Mouse (Mus musculus) stomach, embryonic 16.5 days (tissue): ENCODE results near the gene Alg10b. TPM values are rescaled to one million over a fixed set of nuclear protein-coding genes. Genes with fewer than 3 reads are reported as not detected.

Experiments
- ATAC-seq: fragments of 200-750 bp; cut with Nextera tagmentation; 2 replicates; pipeline ENCODE4 v1.8.0; 2017; ENCODE audit warnings: moderate number of reproducible peaks, moderate TSS enrichment; ENCODE audit not compliant: insufficient read depth, low FRiP score
- H3K27ac ChIP-seq: fragments of 300-500 bp; sonication (generic); 2 replicates; pipeline ENCODE4 v1.5.1; 2014; ENCODE audit warnings: low read length
- H3K27me3 ChIP-seq: fragments of 300-500 bp; sonication (generic); 2 replicates; pipeline ENCODE4 v1.6.1; 2014; ENCODE audit warnings: low read length, control low read depth, mixed read lengths; ENCODE audit not compliant: control insufficient read depth, insufficient read depth
- H3K36me3 ChIP-seq: fragments of 300-500 bp; sonication (generic); 2 replicates; pipeline ENCODE4 v1.6.1; 2014; ENCODE audit warnings: low read length; ENCODE audit not compliant: control insufficient read depth, insufficient read depth
- H3K4me1 ChIP-seq: fragments of 300-500 bp; sonication (generic); 2 replicates; pipeline ENCODE4 v1.6.1; 2014; ENCODE audit warnings: low read length, control low read depth, mixed read lengths; ENCODE audit not compliant: control insufficient read depth, insufficient read depth
- H3K4me2 ChIP-seq: fragments of 300-500 bp; sonication (generic); 2 replicates; pipeline ENCODE4 v1.6.1; 2014; ENCODE audit warnings: low read depth, low read length, mixed read lengths
- H3K4me3 ChIP-seq: fragments of 300-500 bp; sonication (generic); replicated peaks from 2 replicates; pipeline ENCODE4 v1.5.1; 2014; ENCODE audit warnings: mild to moderate bottlenecking, low read length
- H3K9ac ChIP-seq: fragments of 300-500 bp; sonication (generic); 2 replicates; pipeline ENCODE4 v1.6.1; 2014; ENCODE audit warnings: low read length
- H3K9me3 ChIP-seq: fragments of 300-500 bp; sonication (generic); replicated peaks from 2 replicates; pipeline ENCODE4 v1.6.1; 2016; ENCODE audit warnings: low read length, control low read depth; ENCODE audit not compliant: control insufficient read depth
- WGBS: fragments of 180-500 bp; shearing (Covaris S2); extraction: QIAGEN DNeasy Blood & Tissue Kit; methylation state at CpG from one replicate; pipeline ENCODE4 v1.1.7; 2014; 5-methylcytosine and 5-hydroxymethylcytosine counted together
- microRNA-seq: library from miRNA; unstranded; fragments of <30 nt; microRNA quantifications from one replicate; pipeline ENCODE4, GENCODE M21; 2016
- polyA plus RNA-seq: library from polyadenylated mRNA; unstranded; fragments of >200 nt; fragmentation: Nextera tagmentation; extraction: Ambion mirVana; gene quantifications from 2 replicates; pipeline ENCODE4 v1.2.1, GENCODE M21; 2015

Gene Alg10b
- polyA plus RNA-seq, 1 experiment from 2014 or later, result 26.5 TPM

- H3K27me3 ChIP-seq, result no peaks in the 10 kb centered on the region
- H3K36me3 ChIP-seq, result no peaks in the 10 kb centered on the region
- no peak overlapping the region for H3K9ac ChIP-seq
- WGBS, result 90% methylated on average over 5 of the region's 5 CpGs
- no peaks in the 10 kb centered on the region for H3K4me1 ChIP-seq
- H3K4me2 ChIP-seq, result no peak overlapping the region
- H3K9me3 ChIP-seq, result no peaks in the 10 kb centered on the region
- no peak overlapping the region for H3K27ac ChIP-seq
- no peak for ATAC-seq
- no peak overlapping the region for H3K4me3 ChIP-seq
Measured at GRCm38 (mm10) chr15:90244081-90244480, 20.0 kb downstream of the Alg10b start.

DNA sequence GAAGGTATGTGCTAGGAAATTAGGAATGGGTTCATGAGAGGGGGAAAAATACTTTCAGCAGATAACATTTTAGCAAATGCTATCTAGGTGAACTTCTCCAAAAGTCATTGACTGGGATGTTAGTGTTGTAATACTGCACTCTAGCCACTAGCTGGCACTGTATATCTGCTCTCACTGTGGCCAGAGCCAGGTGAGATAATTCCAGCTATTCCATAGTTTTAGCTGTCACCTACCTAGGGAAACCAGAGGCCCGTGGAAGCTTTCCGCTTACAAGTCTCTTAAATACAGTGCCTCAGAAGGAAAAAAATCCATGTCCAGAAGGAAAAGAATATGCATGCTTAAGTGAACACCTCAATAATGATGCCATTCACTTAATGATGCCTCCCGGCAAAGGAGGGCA, 25.6 kb downstream of the Alg10b start:
- no peak overlapping the region for H3K9ac ChIP-seq
- 48% methylated on average over 3 of the region's 3 CpGs for WGBS
- no peaks in the 10 kb centered on the region for H3K36me3 ChIP-seq
- H3K4me3 ChIP-seq, result no peak overlapping the region
- ATAC-seq, result no peak
- no peak overlapping the region for H3K4me2 ChIP-seq
- no peaks in the 10 kb centered on the region for H3K27me3 ChIP-seq
- H3K4me1 ChIP-seq, result no peaks in the 10 kb centered on the region
- H3K9me3 ChIP-seq, result no peaks in the 10 kb centered on the region
- no peak overlapping the region for H3K27ac ChIP-seq

DNA sequence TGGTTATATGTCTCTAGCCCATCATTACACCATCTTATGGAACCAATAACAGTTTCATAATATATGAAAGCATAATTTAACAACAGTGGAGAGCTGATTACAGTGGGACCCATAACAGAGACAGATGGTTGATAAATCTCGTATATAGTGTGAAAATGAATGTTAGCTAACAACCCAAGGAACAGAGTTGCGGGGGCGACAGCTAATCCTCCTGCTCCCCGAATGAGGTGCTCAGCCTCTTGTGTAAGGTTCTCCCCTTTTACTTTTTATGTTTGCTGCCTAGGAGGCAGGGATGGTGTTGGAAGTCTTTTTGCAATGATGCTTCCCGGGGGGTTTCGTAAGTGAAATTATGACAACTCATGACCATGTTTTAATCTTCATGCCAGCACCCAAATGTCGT, 58.8 kb downstream of the Alg10b start:
- Histone ChIP-seq H3K27me3 (no peaks in the 10 kb centered on the region), H3K27ac (no peak overlapping the region), H3K9me3 (no peaks in the 10 kb centered on the region), H3K4me1 (no peaks in the 10 kb centered on the region), H3K4me3 (no peak overlapping the region), H3K9ac (no peak overlapping the region), H3K4me2 (no peak overlapping the region), H3K36me3 (no peaks in the 10 kb centered on the region)
- no peak for ATAC-seq
- 85% methylated on average over 7 of the region's 7 CpGs for WGBS

Small RNA genes within 50 kb of the gene (microRNA-seq; reads per million reads assigned to microRNA genes)
- not detected for gene Mir7648
